Mouse (Mus musculus) lung, embryonic 14.5 days (tissue): ENCODE results near the gene Armc9. TPM values are rescaled to one million over a fixed set of nuclear protein-coding genes. Genes with fewer than 3 reads are reported as not detected.
A peak's percentile ranks its signal among the peaks of the same experiment; 100 is the strongest.

Source experiments
- ATAC-seq: fragments of 200-750 bp; cut with Nextera tagmentation; 2 replicates; pipeline ENCODE4 v1.8.0; 2017; ENCODE audit warnings: mild to moderate bottlenecking, moderate TSS enrichment, moderate library complexity; ENCODE audit not compliant: insufficient read depth
- DNase-seq: peaks from one replicate; pipeline ENCODE4 v3.0.0-alpha.2; 2015
- H3K27ac ChIP-seq: fragments of 300-500 bp; sonication (generic); 2 replicates; pipeline ENCODE4 v1.5.1; 2014; ENCODE audit warnings: low read depth, mild to moderate bottlenecking, moderate library complexity
- H3K27me3 ChIP-seq: fragments of 300-500 bp; sonication (generic); 2 replicates; pipeline ENCODE4 v1.6.1; 2014; ENCODE audit warnings: low read length, control low read depth; ENCODE audit not compliant: insufficient read depth
- H3K36me3 ChIP-seq: fragments of 300-500 bp; sonication (generic); 2 replicates; pipeline ENCODE4 v1.6.1; 2014; ENCODE audit warnings: control low read depth; ENCODE audit not compliant: insufficient read depth
- H3K4me1 ChIP-seq: fragments of 300-500 bp; sonication (generic); 2 replicates; pipeline ENCODE4 v1.6.1; 2014; ENCODE audit warnings: antibody characterized with exemption, control low read depth; ENCODE audit not compliant: insufficient read depth
- H3K4me2 ChIP-seq: fragments of 300-500 bp; sonication (generic); 2 replicates; pipeline ENCODE4 v1.6.1; 2014; ENCODE audit warnings: mild to moderate bottlenecking
- H3K4me3 ChIP-seq: fragments of 300-500 bp; sonication (generic); 2 replicates; pipeline ENCODE4 v1.5.1; 2014; ENCODE audit warnings: low read depth, low read length
- H3K9ac ChIP-seq: fragments of 300-500 bp; sonication (generic); 2 replicates; pipeline ENCODE4 v1.6.1; 2014
- H3K9me3 ChIP-seq: fragments of 300-500 bp; sonication (generic); 2 replicates; pipeline ENCODE4 v1.6.1; 2016; ENCODE audit warnings: low read depth, low read length, control low read depth
- CTCF ChIP-seq: IDR thresholded peaks from 2 replicates; pipeline ENCODE4 v1.5.1; 2016; ENCODE audit warnings: antibody characterized with exemption, low read depth
- WGBS: fragments of 180-500 bp; shearing (Covaris S2); extraction: QIAGEN DNeasy Blood & Tissue Kit; methylation state at CpG from one replicate; pipeline ENCODE4 v1.1.7; 2014; 5-methylcytosine and 5-hydroxymethylcytosine counted together
- polyA plus RNA-seq: library from polyadenylated mRNA; unstranded; fragments of >200 nt; fragmentation: Nextera tagmentation; extraction: Ambion mirVana; gene quantifications from 2 replicates; pipeline ENCODE4 v1.2.1, GENCODE M21; 2014

Gene Armc9
- polyA plus RNA-seq, 1 experiment from 2014 or later: 28.2 TPM

DNA sequence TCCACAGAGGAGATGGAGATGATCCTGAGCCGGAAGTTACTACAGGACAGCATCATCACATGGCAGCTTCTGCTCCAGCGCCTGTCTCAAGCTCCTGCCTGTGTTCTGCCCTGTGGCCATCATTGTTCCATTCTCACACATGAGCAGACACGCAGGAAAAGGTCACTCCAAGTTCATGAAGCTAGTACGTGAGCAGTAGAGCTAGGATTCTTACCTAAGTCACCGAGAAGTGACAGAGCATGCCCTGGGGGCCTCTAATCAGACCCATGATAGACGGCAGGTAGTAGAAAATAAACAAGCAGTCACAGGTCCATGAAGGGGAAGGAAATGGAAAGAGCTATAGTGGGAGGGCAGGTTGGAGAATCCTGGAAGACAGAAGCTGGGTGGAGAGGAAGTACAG, 63.4 kb downstream of the Armc9 start:
- no peak for DNase-seq
- H3K9ac ChIP-seq: no peak overlapping the region
- ATAC-seq: no peak

DNA sequence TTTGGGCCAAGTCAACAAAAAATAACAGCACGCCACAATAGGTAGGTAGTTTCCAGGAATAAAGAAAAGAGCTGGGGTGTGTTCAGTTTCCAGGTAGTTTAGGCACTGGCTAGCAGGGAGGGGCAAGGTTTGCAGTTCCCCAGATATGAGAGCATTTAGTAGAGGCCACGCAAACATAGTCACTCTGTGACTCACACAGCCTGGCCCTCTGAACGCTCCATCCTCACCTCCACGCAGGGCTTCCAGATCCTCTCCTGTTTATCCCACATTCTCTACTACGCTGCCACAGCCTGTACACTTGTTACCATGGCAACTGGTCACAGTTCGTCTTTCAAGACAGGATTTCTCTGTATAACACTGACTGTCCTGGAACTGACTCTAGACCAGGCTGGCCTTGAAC, 70.6 kb downstream of the Armc9 start:
- Histone ChIP-seq H3K27ac (no peak overlapping the region), H3K4me3 (no peak overlapping the region), H3K36me3 (no peaks in the 10 kb centered on the region), H3K27me3 (no peaks in the 10 kb centered on the region), H3K4me1 (no peaks in the 10 kb centered on the region), H3K9ac (no peak overlapping the region), H3K4me2 (no peak overlapping the region), H3K9me3 (no peaks in the 10 kb centered on the region)
- TF ChIP-seq CTCF: no peak
- ATAC-seq (no peak), DNase-seq (no peak)
- 59% methylated on average over 6 of the region's 6 CpGs for WGBS

More for the DNA sequence above, 63.4 kb downstream of the Armc9 start:
- Histone ChIP-seq H3K36me3 (peaks cover 6% of the 10 kb centered on the region; the same call in 1 of the 2 replicates), H3K27ac (no peak overlapping the region), H3K4me3 (no peak overlapping the region), H3K4me1 (no peaks in the 10 kb centered on the region), H3K9me3 (no peaks in the 10 kb centered on the region), H3K4me2 (no peak overlapping the region), H3K27me3 (no peaks in the 10 kb centered on the region)
- no peak for TF ChIP-seq CTCF
- 37% methylated on average over 6 of the region's 6 CpGs for WGBS

- no peaks in the 10 kb centered on the region for H3K27me3 ChIP-seq
- H3K4me1 ChIP-seq: no peaks in the 10 kb centered on the region
- whole genome bisulfite sequencing: 83% methylated on average over 8 of the region's 8 CpGs
- TF ChIP-seq CTCF: no peak
- no peak overlapping the region for H3K27ac ChIP-seq
- no peak overlapping the region for H3K9ac ChIP-seq
- H3K4me3 ChIP-seq: no peak overlapping the region
- no peaks in the 10 kb centered on the region for H3K36me3 ChIP-seq
- no peak for DNase-seq
- ATAC-seq: no peak
- no peaks in the 10 kb centered on the region for H3K9me3 ChIP-seq
- no peak overlapping the region for H3K4me2 ChIP-seq
Measured at GRCm38 (mm10) chr1:86228653-86229052, 74.1 kb downstream of the Armc9 start.

DNA sequence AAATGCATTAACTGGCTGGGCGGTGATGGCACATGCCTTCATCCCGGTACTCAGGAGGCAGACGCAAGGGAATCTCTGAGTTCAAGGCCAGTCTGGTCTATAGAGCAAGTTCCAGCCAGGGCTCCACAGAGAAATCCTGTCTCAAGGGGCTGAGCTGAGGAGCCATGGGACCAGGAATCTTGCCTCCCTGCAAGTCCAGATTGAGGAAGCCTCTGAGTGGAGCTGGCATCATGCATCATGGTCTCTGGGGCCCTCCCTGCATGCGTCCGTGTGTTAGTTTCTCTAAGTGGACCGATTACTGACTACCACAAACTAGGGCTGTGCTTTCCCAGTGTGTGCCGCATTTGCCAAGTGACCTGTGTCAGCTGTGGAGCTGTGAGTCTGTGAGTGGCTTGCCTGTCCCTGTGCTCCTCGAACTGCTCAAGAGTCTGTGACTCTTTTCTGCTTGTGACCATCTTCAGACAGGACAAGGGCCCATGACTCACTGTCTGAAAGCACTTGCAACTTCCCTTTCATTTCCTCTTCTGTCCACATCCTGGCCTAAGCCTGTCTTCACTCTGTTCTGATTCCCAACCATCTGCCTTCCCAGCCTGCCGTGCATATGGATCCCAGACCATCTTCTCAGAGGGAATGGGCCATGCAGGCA, 74.7 kb downstream of the Armc9 start:
- no peaks in the 10 kb centered on the region for H3K27me3 ChIP-seq
- H3K4me3 ChIP-seq: no peak overlapping the region
- WGBS: 89% methylated on average over 9 of the region's 9 CpGs
- ATAC-seq (no peak), DNase-seq (no peak)
- TF ChIP-seq CTCF: no peak
- no peak overlapping the region for H3K4me2 ChIP-seq
- no peaks in the 10 kb centered on the region for H3K4me1 ChIP-seq
- H3K9ac ChIP-seq: no peak overlapping the region
- no peaks in the 10 kb centered on the region for H3K9me3 ChIP-seq
- H3K27ac ChIP-seq: no peak overlapping the region
- no peaks in the 10 kb centered on the region for H3K36me3 ChIP-seq

DNA sequence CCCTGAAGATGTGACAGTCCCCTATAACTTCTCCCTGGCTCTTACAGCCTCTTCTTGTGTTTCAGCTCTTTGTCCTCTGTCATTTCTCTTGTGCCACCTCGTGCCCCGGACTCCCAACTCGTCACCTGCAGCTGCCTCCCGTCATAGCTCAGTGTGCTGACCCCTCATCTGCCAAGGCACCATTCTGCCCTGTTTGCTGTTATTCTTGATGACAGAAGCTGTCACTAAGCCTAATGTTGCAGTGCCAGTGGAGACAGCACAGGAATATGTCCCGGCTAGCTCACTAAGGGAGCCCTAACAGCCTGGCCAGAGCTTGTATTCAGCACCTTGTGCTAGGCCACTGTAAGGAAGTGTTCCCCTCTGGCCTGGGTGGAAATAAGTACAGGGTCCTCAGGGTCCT, 78.1 kb downstream of the Armc9 start:
- TF ChIP-seq CTCF: no peak
- ATAC-seq (no peak), DNase-seq (no peak)
- WGBS: 75% methylated on average over 5 of the region's 5 CpGs
- H3K4me3 ChIP-seq: no peak overlapping the region
- H3K9ac ChIP-seq: no peak overlapping the region
- H3K4me1 ChIP-seq: no peaks in the 10 kb centered on the region
- H3K27ac ChIP-seq: no peak overlapping the region
- no peak overlapping the region for H3K4me2 ChIP-seq
- no peaks in the 10 kb centered on the region for H3K9me3 ChIP-seq
- no peaks in the 10 kb centered on the region for H3K36me3 ChIP-seq
- H3K27me3 ChIP-seq: no peaks in the 10 kb centered on the region

DNA sequence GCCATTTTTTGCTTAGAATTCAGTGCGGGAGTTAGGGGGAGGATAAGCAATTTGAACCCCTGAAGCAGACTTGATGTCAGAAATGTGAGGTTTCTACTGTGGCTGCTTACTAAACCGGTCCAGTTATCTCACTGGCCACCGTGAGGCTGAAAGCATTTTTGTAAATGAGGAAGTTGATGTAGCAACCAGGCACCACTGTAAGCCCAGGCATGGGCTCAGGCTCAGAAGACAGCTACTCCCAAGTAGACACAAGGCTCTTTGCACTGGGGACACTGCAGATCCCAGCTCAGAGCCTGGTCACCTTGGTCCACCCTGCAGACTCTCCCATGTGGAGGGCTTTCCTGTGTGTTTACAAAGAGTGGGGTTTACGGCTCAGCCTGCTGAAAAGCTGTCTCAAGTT, 79.2 kb downstream of the Armc9 start:
- DNase-seq: peak; percentile 15
- Histone ChIP-seq H3K4me2 (no peak overlapping the region), H3K9ac (no peak overlapping the region), H3K4me3 (no peak overlapping the region), H3K36me3 (no peaks in the 10 kb centered on the region), H3K9me3 (no peaks in the 10 kb centered on the region), H3K27me3 (no peaks in the 10 kb centered on the region), H3K4me1 (no peaks in the 10 kb centered on the region), H3K27ac (no peak overlapping the region; the same call in 1 of the 2 replicates)
- TF ChIP-seq CTCF: no peak
- WGBS: 48% methylated on average over 4 of the region's 4 CpGs
- ATAC-seq: no peak

GRCm38 (mm10) chr1:86235118-86235517, 80.5 kb downstream of the Armc9 start:
- no peak overlapping the region for H3K27ac ChIP-seq
- WGBS: 58% methylated on average over 10 of the region's 10 CpGs
- H3K4me1 ChIP-seq: no peaks in the 10 kb centered on the region
- no peak overlapping the region for H3K9ac ChIP-seq
- H3K4me3 ChIP-seq: no peak overlapping the region
- TF ChIP-seq CTCF: no peak
- no peaks in the 10 kb centered on the region for H3K9me3 ChIP-seq
- H3K4me2 ChIP-seq: no peak overlapping the region
- ATAC-seq (no peak), DNase-seq (no peak)
- H3K36me3 ChIP-seq: no peaks in the 10 kb centered on the region
- no peaks in the 10 kb centered on the region for H3K27me3 ChIP-seq
